Mouse (Mus musculus) thymus, adult 2 months (tissue): ENCODE data around the gene Tut1. TPM values are rescaled to one million over a fixed set of nuclear protein-coding genes. Genes with fewer than 3 reads are reported as not detected.
"Not testable (repeated sequence)": the region's sequence is repeated elsewhere in the genome, so short reads cannot be mapped to it uniquely, and the experiment has no call there.

ENCODE experiments used
- DNase-seq: peaks from one replicate; pipeline ENCODE4 v3.0.0; 2021
- H3K27ac ChIP-seq: fragments of 200-500 bp; 2 replicates; pipeline ENCODE4 v1.5.1; 2012; ENCODE audit warnings: low read length, control low read depth; ENCODE audit not compliant: control insufficient read depth, insufficient read depth
- H3K27me3 ChIP-seq: fragments of 200-500 bp; 2 replicates; pipeline ENCODE4 v1.6.1; 2012; ENCODE audit warnings: mild to moderate bottlenecking, low read length, moderate library complexity, mixed read lengths; ENCODE audit not compliant: control insufficient read depth, insufficient read depth
- H3K36me3 ChIP-seq: fragments of 200-500 bp; 2 replicates; pipeline ENCODE4 v1.6.1; 2012; ENCODE audit warnings: mild to moderate bottlenecking, low read length, moderate library complexity; ENCODE audit not compliant: control insufficient read depth, insufficient read depth
- H3K4me1 ChIP-seq: fragments of 200-500 bp; replicated peaks from 2 replicates; pipeline ENCODE4 v1.6.1; 2012; ENCODE audit warnings: low read length; ENCODE audit not compliant: control insufficient read depth, insufficient read depth
- H3K4me3 ChIP-seq: fragments of 200-500 bp; 2 replicates; pipeline ENCODE4 v1.5.1; 2012; ENCODE audit warnings: mild to moderate bottlenecking, low read length, control low read depth, moderate library complexity; ENCODE audit not compliant: control insufficient read depth, insufficient read depth
- CTCF ChIP-seq: fragments of 200-500 bp; IDR thresholded peaks from 2 replicates; pipeline ENCODE4 v1.5.1; 2012; ENCODE audit warnings: mild to moderate bottlenecking, control low read depth, low read length, moderate library complexity, borderline replicate concordance; ENCODE audit not compliant: control insufficient read depth, poor library complexity, insufficient read depth; ENCODE audit errors: extremely low read depth
- POLR2A ChIP-seq: fragments of 200-500 bp; IDR thresholded peaks from 2 replicates; pipeline ENCODE4 v1.6.1; 2012; ENCODE audit warnings: mild to moderate bottlenecking, low read length, control low read depth, moderate library complexity; ENCODE audit not compliant: control insufficient read depth, poor library complexity, insufficient read depth; ENCODE audit errors: extremely low read depth
- WGBS: fragments of 180-500 bp; shearing (Covaris S2); methylation state at CpG from one replicate; pipeline ENCODE4 v1.1.7; 2018; 5-methylcytosine and 5-hydroxymethylcytosine counted together
- polyA plus RNA-seq: library from polyadenylated mRNA; depleted of rRNA; stranded (reverse); fragments of >200 nt; gene quantifications from 2 replicates; pipeline ENCODE4 v1.2.3, GENCODE M21; 2012

Tut1 gene
- polyA plus RNA-seq, 1 experiment: 42.0 TPM

GRCm38 (mm10) chr19:8966198-8966589, 12.5 kb downstream of the Tut1 start:
- TF ChIP-seq POLR2A: no peak
- no peak for TF ChIP-seq CTCF
- peak overlapping the region; percentile 75; the same call in 1 of the 2 replicates for H3K27ac ChIP-seq
- no peaks in the 10 kb centered on the region for H3K27me3 ChIP-seq
- DNase-seq: no peak
- peaks cover 13% of the 10 kb centered on the region for H3K4me1 ChIP-seq
- H3K36me3 ChIP-seq: peaks cover 45% of the 10 kb centered on the region
- peak overlapping the region; percentile 58 for H3K4me3 ChIP-seq
- 43% methylated on average over 5 of the region's 5 CpGs for WGBS

- H3K4me1 ChIP-seq: peaks cover 13% of the 10 kb centered on the region
- peak; percentile 98 for DNase-seq
- H3K27ac ChIP-seq: peak within 1 kb of the TSS; percentile 75
- no peaks in the 10 kb centered on the region for H3K27me3 ChIP-seq
- H3K36me3 ChIP-seq: peaks cover 46% of the 10 kb centered on the region
- TF ChIP-seq POLR2A (peak; percentile 48), CTCF (peak; percentile 58; the same call in 1 of the 2 replicates)
- under 1% methylated on average over 52 of the region's 52 CpGs for WGBS
- peak within 1 kb of the TSS; percentile 67 for H3K4me3 ChIP-seq
Observed at GRCm38 (mm10) chr19:8966590-8967372, 13.1 kb downstream of the Tut1 start, which contains the start of gene Eef1g. Gene Eef1g (plus strand): TSS chr19:8967041.

GRCm38 (mm10) chr19:8967373-8967743, 13.7 kb downstream of the Tut1 start:
- peak overlapping the region; percentile 23; the same call in 1 of the 2 replicates for H3K27ac ChIP-seq
- peaks cover 48% of the 10 kb centered on the region for H3K36me3 ChIP-seq
- TF ChIP-seq POLR2A (no peak), CTCF (no peak)
- under 1% methylated on average over 8 of the region's 8 CpGs for WGBS
- DNase-seq: no peak
- H3K27me3 ChIP-seq: no peaks in the 10 kb centered on the region
- H3K4me1 ChIP-seq: peaks cover 13% of the 10 kb centered on the region
- peak overlapping the region; percentile 67 for H3K4me3 ChIP-seq

- Histone ChIP-seq H3K27me3 (no peaks in the 10 kb centered on the region), H3K4me1 (peaks cover 13% of the 10 kb centered on the region), H3K27ac (no peak overlapping the region), H3K36me3 (peaks cover 48% of the 10 kb centered on the region), H3K4me3 (peak overlapping the region; percentile 67; the same call in 1 of the 2 replicates)
- no peak for DNase-seq
- no peak for TF ChIP-seq POLR2A
- TF ChIP-seq CTCF: no peak
- WGBS: 3% methylated on average over 9 of the region's 9 CpGs
Observed at GRCm38 (mm10) chr19:8967893-8968292, 14.2 kb downstream of the Tut1 start.

- H3K4me1 ChIP-seq, H3K27me3 ChIP-seq, H3K4me3 ChIP-seq, H3K27ac ChIP-seq, DNase-seq: not testable (repeated sequence)
- 97% methylated on average over 8 of the region's 8 CpGs for WGBS
- peaks cover 67% of the 10 kb centered on the region for H3K36me3 ChIP-seq
Observed at GRCm38 (mm10) chr19:8972491-8972890, 18.8 kb downstream of the Tut1 start.

GRCm38 (mm10) chr19:8974638-8975037, 21.0 kb downstream of the Tut1 start:
- TF ChIP-seq CTCF: no peak
- TF ChIP-seq POLR2A: no peak
- peaks cover 83% of the 10 kb centered on the region for H3K36me3 ChIP-seq

More at GRCm38 (mm10) chr19:8974638-8975037, 21.0 kb downstream of the Tut1 start:
- Histone ChIP-seq H3K4me1 (no peaks in the 10 kb centered on the region), H3K27ac (no peak overlapping the region), H3K27me3 (no peaks in the 10 kb centered on the region), H3K4me3 (no peak overlapping the region)
- WGBS: 97% methylated on average over 1 of the region's 1 CpGs
- DNase-seq: no peak
